Mouse (Mus musculus) G1E (cell line): ENCODE measurements at regions not wholly inside any gene's neighbourhood (a gene's known extent, or its start where the extent isn't known, plus 50 kb on each side); places are given as distances from the start of the nearest gene placed in this dataset.

ENCODE experiments used
- CTCF ChIP-seq: IDR thresholded peaks from 2 replicates; pipeline ENCODE4 v1.5.1; 2012; ENCODE audit warnings: low read depth, low read length, inconsistent platforms, mixed read lengths
- GATA1 ChIP-seq: IDR thresholded peaks from 2 replicates; pipeline ENCODE4 v1.6.1; 2012; ENCODE audit warnings: borderline replicate concordance, low read length, inconsistent platforms, mixed read lengths
- POLR2AphosphoS5 ChIP-seq: IDR thresholded peaks from 2 replicates; pipeline ENCODE4 v1.6.1; 2012; ENCODE audit warnings: low read depth, low read length, inconsistent platforms; ENCODE audit not compliant: insufficient replicate concordance
- TAL1 ChIP-seq: conservative IDR thresholded peaks from 2 replicates; pipeline ENCODE4 v1.6.1; 2012; ENCODE audit warnings: low read depth, low read length, inconsistent platforms, mixed read lengths

DNA sequence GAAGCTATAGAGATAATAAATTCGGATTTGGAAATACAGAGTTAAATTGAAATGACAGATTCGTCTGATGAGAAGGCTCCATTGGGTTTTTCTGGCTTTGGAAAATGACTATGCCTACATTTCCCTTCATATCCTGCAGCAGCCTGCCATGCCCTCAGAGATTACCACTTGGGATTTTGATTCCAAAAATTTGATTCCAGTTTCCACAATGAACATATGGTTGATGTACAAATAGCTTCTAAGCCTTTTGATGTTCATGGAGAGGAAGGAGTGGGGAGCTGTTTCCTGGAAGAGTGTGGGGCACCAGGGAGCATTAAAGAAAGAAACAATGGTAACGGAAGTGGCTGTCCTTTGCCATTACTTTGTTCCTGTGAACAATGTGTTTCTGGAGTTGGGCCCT is 122.1 kb downstream of the Ahr start:
- no peak for TF ChIP-seq CTCF
- no peak for TF ChIP-seq GATA1
- no peak for TF ChIP-seq TAL1
- TF ChIP-seq POLR2AphosphoS5, result no peak
